Mouse (Mus musculus): ENCODE measurements at regions not wholly inside any gene's neighbourhood (a gene's known extent, or its start where the extent isn't known, plus 50 kb on each side); places are given as distances from the start of the nearest gene placed in this dataset.

DNA sequence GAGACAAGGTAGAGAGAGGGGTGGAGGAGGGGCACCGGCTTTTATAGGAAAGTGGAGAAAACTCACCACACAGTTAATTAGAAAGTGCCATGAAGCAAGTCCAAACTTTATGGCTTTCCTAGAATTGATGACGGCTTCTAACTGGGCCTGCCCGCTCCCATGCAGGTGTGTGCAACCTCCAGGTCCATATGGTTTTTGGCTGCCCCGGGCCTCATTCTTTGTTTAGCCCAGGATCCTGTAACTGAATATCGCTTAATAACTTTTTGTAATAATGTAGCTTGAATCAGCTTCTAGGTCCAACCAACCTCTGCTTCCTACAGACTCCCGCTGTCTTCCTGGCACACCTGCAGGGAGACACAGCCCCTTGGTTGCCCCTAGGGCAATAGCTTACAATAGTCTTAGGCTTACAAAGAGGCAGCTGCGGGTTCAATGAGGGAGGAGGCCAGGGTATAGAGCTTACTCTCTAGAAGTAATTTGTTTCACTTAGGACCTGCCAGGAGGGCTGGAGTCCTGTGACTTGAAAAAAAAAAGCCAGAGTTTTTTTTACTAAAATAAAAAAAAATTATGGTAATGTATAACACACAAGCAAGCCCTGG is 159.2 kb downstream of the Gm10260 start:
- TF ChIP-seq CTCF (IDR thresholded peaks at IDR 0.05; ENCODE audit: low read depth) (no peak), EP300 (IDR thresholded peaks at IDR 0.05; ENCODE audit: low read depth) (no peak)

Data from liver, embryonic 14.5 days (tissue).